In genomic region chr1:86507866-86508265, GRCm38 (mm10) we compare ENCODE assay signal across 21 mouse cellular contexts. TPM values are rescaled to one million over a fixed set of nuclear protein-coding genes. Genes with fewer than 3 reads are reported as not detected.
DNase-seq lines count a peak whose midpoint lies in the region; ATAC-seq and TF ChIP-seq lines count a peak whose summit lies in the region.
"Had no signal": no experiment of that assay in that cellular context is flagged by ENCODE, and none has a peak within 500 bp of the region (broad histone marks: within the 10 kb centered on the region; RNA-seq: fewer than 3 reads in every experiment).

No protein-coding gene starts in this region.

- intact Hi-C loops in left cerebral cortex, adult 2 months (cut with DNase I) = no loop called here

- peak; percentile 37; the same call in 1 of the 2 replicates for TF ChIP-seq POLR2A in cortical plate, adult 2 months (IDR thresholded peaks at IDR 0.05; ENCODE audit: extremely low read depth, insufficient read depth, low read length)

- H3K4me1 ChIP-seq in hindbrain, embryonic 10.5 days (replicated peaks) = peaks cover 83% of the 10 kb centered on the region
- peaks cover 14% of the 10 kb centered on the region for H3K4me1 ChIP-seq in hindbrain, embryonic 11.5 days (replicated peaks; ENCODE audit: control insufficient read depth, insufficient read depth, low read length)
- no peaks in the 10 kb centered on the region for H3K4me1 ChIP-seq in cortical plate, adult 2 months (ENCODE audit: control insufficient read depth, insufficient read depth, low read length)
- peaks cover 40% of the 10 kb centered on the region for H3K4me1 ChIP-seq in liver, embryonic 11.5 days (replicated peaks; ENCODE audit: control insufficient read depth, insufficient read depth, low read length)

- DNase-seq in cerebellum, adult 9-10 months = peak; percentile 31
- no peak for DNase-seq in hindbrain, embryonic 10.5 days (ENCODE audit: low spot score)
- no peak for DNase-seq in hindbrain, embryonic 11.5 days (ENCODE audit: low spot score)
- DNase-seq in left cerebral cortex, adult 2 months (ENCODE audit: extremely low spot score in 1 of 2, low spot score in 2 of 2) = peak in 1 of 2 experiments; percentile 22
- no peak for DNase-seq in left cerebral cortex, adult 9 months (ENCODE audit: low spot score in 2 of 2)
- DNase-seq in liver, embryonic 11.5 days (ENCODE audit: low spot score) = no peak
- DNase-seq: adrenal gland, postnatal 10 days; cerebellum, postnatal 14 days; gastrocnemius, postnatal 36 days; kidney, adult 9 months; kidney, postnatal 14 days; left cerebral cortex, postnatal 4 days; liver; lung, postnatal 4 days had no signal

- H3K36me3 ChIP-seq in hindbrain, embryonic 10.5 days = no peaks in the 10 kb centered on the region
- no peaks in the 10 kb centered on the region for H3K36me3 ChIP-seq in hindbrain, embryonic 11.5 days (ENCODE audit: control insufficient read depth, insufficient read depth, low read length)
- H3K36me3 ChIP-seq in liver, embryonic 11.5 days (ENCODE audit: control insufficient read depth, insufficient read depth, low read length) = no peaks in the 10 kb centered on the region
- H3K36me3 ChIP-seq: embryonic facial prominence, embryonic 15.5 days; heart, embryonic 15.5 days; intestine, embryonic 15.5 days; midbrain, embryonic 15.5 days had no signal

- no peak overlapping the region for H3K9ac ChIP-seq in hindbrain, embryonic 11.5 days (ENCODE audit: low read depth, low read length)
- no peak overlapping the region for H3K9ac ChIP-seq in liver, embryonic 11.5 days (ENCODE audit: low read depth, low read length)
- H3K9ac ChIP-seq: embryonic facial prominence, embryonic 15.5 days; heart, embryonic 15.5 days; midbrain, embryonic 15.5 days had no signal

- no peak for TF ChIP-seq CTCF in left cerebral cortex, adult 2 months (IDR thresholded peaks at IDR 0.05)
- no peak for TF ChIP-seq CTCF in cortical plate, adult 2 months (IDR thresholded peaks at IDR 0.05; ENCODE audit: extremely low read depth, insufficient read depth, low read length)

- ATAC-seq in cerebellum, adult (ENCODE audit: insufficient number of reproducible peaks, low FRiP score, low TSS enrichment) = no peak
- ATAC-seq in hindbrain, embryonic 11.5 days (ENCODE audit: low FRiP score) = no peak
- ATAC-seq in liver, embryonic 11.5 days (replicated peaks; ENCODE audit: low FRiP score) = no peak
- ATAC-seq: intestine, embryonic 15.5 days; midbrain, embryonic 15.5 days had no signal

- H3K27me3 ChIP-seq in hindbrain, embryonic 10.5 days (ENCODE audit: insufficient read depth, poor library complexity, severe bottlenecking) = no peaks in the 10 kb centered on the region
- no peaks in the 10 kb centered on the region for H3K27me3 ChIP-seq in hindbrain, embryonic 11.5 days (ENCODE audit: control insufficient read depth, insufficient read depth, low read length)
- no peaks in the 10 kb centered on the region for H3K27me3 ChIP-seq in liver, embryonic 11.5 days (replicated peaks; ENCODE audit: control insufficient read depth, insufficient read depth, low read length)
- H3K27me3 ChIP-seq: embryonic facial prominence, embryonic 15.5 days; heart, embryonic 15.5 days; intestine, embryonic 15.5 days; midbrain, embryonic 15.5 days had no signal

- no peak overlapping the region for H3K4me3 ChIP-seq in hindbrain, embryonic 10.5 days
- H3K4me3 ChIP-seq in hindbrain, embryonic 11.5 days (ENCODE audit: low read depth, low read length) = no peak overlapping the region
- H3K4me3 ChIP-seq in left cerebral cortex, adult 2 months = no peak overlapping the region
- no peak overlapping the region for H3K4me3 ChIP-seq in cortical plate, adult 2 months (ENCODE audit: insufficient read depth, low read length)
- no peak overlapping the region for H3K4me3 ChIP-seq in liver, embryonic 11.5 days (ENCODE audit: low read depth, low read length)
- H3K4me3 ChIP-seq: embryonic facial prominence, embryonic 15.5 days; heart, embryonic 15.5 days; intestine, embryonic 15.5 days; midbrain, embryonic 15.5 days; myocyte had no signal

- H3K4me2 ChIP-seq in hindbrain, embryonic 11.5 days (replicated peaks; ENCODE audit: low read depth, low read length) = no peak overlapping the region
- H3K4me2 ChIP-seq in liver, embryonic 11.5 days = no peak overlapping the region; the same call in 1 of the 2 replicates
- H3K4me2 ChIP-seq: embryonic facial prominence, embryonic 15.5 days; heart, embryonic 15.5 days; intestine, embryonic 15.5 days; midbrain, embryonic 15.5 days had no signal

- WGBS in hindbrain, embryonic 10.5 days = 86% methylated on average over 5 of the region's 5 CpGs
- WGBS in hindbrain, embryonic 11.5 days = 87% methylated on average over 5 of the region's 5 CpGs
- 86% methylated on average over 5 of the region's 5 CpGs for WGBS in liver, embryonic 11.5 days

- H3K27ac ChIP-seq in hindbrain, embryonic 10.5 days = peak overlapping the region; percentile 67
- H3K27ac ChIP-seq in hindbrain, embryonic 11.5 days (ENCODE audit: low read depth, low read length) = no peak overlapping the region
- peak overlapping the region; percentile 56 for H3K27ac ChIP-seq in left cerebral cortex, adult 2 months
- peak overlapping the region; percentile 89 for H3K27ac ChIP-seq in cortical plate, adult 2 months (ENCODE audit: insufficient read depth, low read length)
- H3K27ac ChIP-seq in liver, embryonic 11.5 days (ENCODE audit: low read depth, low read length) = no peak overlapping the region
- H3K27ac ChIP-seq: embryonic facial prominence, embryonic 15.5 days; heart, embryonic 15.5 days; intestine, embryonic 15.5 days; midbrain, embryonic 15.5 days had no signal

- no peaks in the 10 kb centered on the region for H3K9me3 ChIP-seq in hindbrain, embryonic 10.5 days
- no peaks in the 10 kb centered on the region for H3K9me3 ChIP-seq in hindbrain, embryonic 11.5 days (ENCODE audit: control insufficient read depth, low read length)
- H3K9me3 ChIP-seq in liver, embryonic 11.5 days (ENCODE audit: control insufficient read depth, low read length) = no peaks in the 10 kb centered on the region
- H3K9me3 ChIP-seq: embryonic facial prominence, embryonic 15.5 days; heart, embryonic 15.5 days; intestine, embryonic 15.5 days; midbrain, embryonic 15.5 days had no signal

RNA-seq across cellular contexts. Expression of gene Ptma, which starts 18.7 kb away (rescaled TPM):
- 2,611 and 3,050 TPM in 2 replicates for polyA plus RNA-seq in hindbrain, embryonic 10.5 days (2016; fragmentation: Nextera tagmentation; extraction: Ambion mirVana)
- polyA plus RNA-seq in hindbrain, embryonic 11.5 days (2014; fragmentation: Nextera tagmentation; extraction: Ambion mirVana) = 3,351 and 3,402 TPM in 2 replicates
- 100 to 1,000 TPM; 353 to 363 TPM for total RNA-seq in left cerebral cortex, adult 2 months (2021)
- polyA plus RNA-seq in cortical plate, adult 2 months (2012; rRNA removed) = 548 and 595 TPM in 2 replicates
- polyA plus RNA-seq in liver, embryonic 11.5 days (2014; fragmentation: Nextera tagmentation; extraction: Ambion mirVana) = 2,666 and 2,805 TPM in 2 replicates

Comparison
In these comparisons a context has a peak if more than half of its experiments do, and no peak if none do; other contexts are left out.
1. H3K27ac ChIP-seq: peak in hindbrain, embryonic 10.5 days (single experiment), left cerebral cortex, adult 2 months (single experiment) and cortical plate, adult 2 months (single experiment); none in hindbrain, embryonic 11.5 days (single experiment) and liver, embryonic 11.5 days (single experiment).